Mouse (Mus musculus): ENCODE measurements at regions not wholly inside any gene's neighbourhood (a gene's known extent, or its start where the extent isn't known, plus 50 kb on each side); places are given as distances from the start of the nearest gene placed in this dataset.

GRCm38 (mm10) chr9:31706688-31707087 lies 206.6 kb downstream of the Barx2 start:
- no peak for TF ChIP-seq CTCF (IDR thresholded peaks at IDR 0.05; ENCODE audit: low read depth, low read length)
- no peak for TF ChIP-seq POLR2A (IDR thresholded peaks at IDR 0.05; ENCODE audit: insufficient read depth, low read length)
- TF ChIP-seq EP300 (IDR thresholded peaks at IDR 0.05; ENCODE audit: insufficient read depth, low read depth, low read length), result no peak

All from ES-Bruce4 (cell line).